ENCODE assay signal across 24 mouse cellular contexts in genomic region chr1:88254793-88255465, GRCm38 (mm10). TPM values are rescaled to one million over a fixed set of nuclear protein-coding genes. Genes with fewer than 3 reads are reported as not detected.
DNase-seq lines count a peak whose midpoint lies in the region; ATAC-seq and TF ChIP-seq lines count a peak whose summit lies in the region.
"Had no signal": no experiment of that assay in that cellular context is flagged by ENCODE, and none has a peak within 500 bp of the region (broad histone marks: within the 10 kb centered on the region; RNA-seq: fewer than 3 reads in every experiment).

No protein-coding gene starts in this region.

- 76% methylated on average over 12 of the region's 12 CpGs for whole genome bisulfite sequencing in heart, embryonic 14.5 days
- WGBS in heart, adult 2 months = 80% methylated on average over 12 of the region's 12 CpGs
- WGBS in midbrain, embryonic 13.5 days = 88% methylated on average over 12 of the region's 12 CpGs
- 88% methylated on average over 12 of the region's 12 CpGs for WGBS in midbrain, embryonic 16.5 days
- WGBS in embryonic facial prominence, embryonic 15.5 days = 83% methylated on average over 12 of the region's 12 CpGs

- no peaks in the 10 kb centered on the region for H3K27me3 ChIP-seq in heart, embryonic 14.5 days (ENCODE audit: control insufficient read depth, insufficient read depth, low read length)
- H3K27me3 ChIP-seq in heart, adult 2 months (ENCODE audit: control insufficient read depth, insufficient read depth, low read length) = no peaks in the 10 kb centered on the region
- no peaks in the 10 kb centered on the region for H3K27me3 ChIP-seq in midbrain, embryonic 13.5 days
- no peaks in the 10 kb centered on the region for H3K27me3 ChIP-seq in midbrain, embryonic 16.5 days (ENCODE audit: control insufficient read depth, insufficient read depth, low read depth, low read length)
- no peaks in the 10 kb centered on the region for H3K27me3 ChIP-seq in embryonic facial prominence, embryonic 15.5 days
- H3K27me3 ChIP-seq: intestine, embryonic 15.5 days; liver, embryonic 12.5 days; Patski had no signal

- no peak overlapping the region for H3K4me2 ChIP-seq in heart, embryonic 14.5 days (ENCODE audit: low read length)
- H3K4me2 ChIP-seq in midbrain, embryonic 13.5 days (replicated peaks) = no peak overlapping the region
- H3K4me2 ChIP-seq in midbrain, embryonic 16.5 days (ENCODE audit: low read length) = no peak overlapping the region
- H3K4me2 ChIP-seq in embryonic facial prominence, embryonic 15.5 days (replicated peaks) = no peak overlapping the region
- H3K4me2 ChIP-seq: intestine, embryonic 15.5 days; liver, embryonic 12.5 days had no signal

- TF ChIP-seq EP300 in heart, adult 2 months (IDR thresholded peaks at IDR 0.05; ENCODE audit: insufficient read depth, low read depth, low read length) = no peak

- no peak for TF ChIP-seq POLR2A in heart, adult 2 months (IDR thresholded peaks at IDR 0.05; ENCODE audit: insufficient read depth, low read depth, low read length)

- intact Hi-C loops in heart, adult 2 months (cut with DNase I) = no loop called here

- no peak overlapping the region for H3K27ac ChIP-seq in heart, embryonic 14.5 days (replicated peaks in 1 of 2; ENCODE audit: control insufficient read depth in 1 of 2, insufficient read depth in 1 of 2, low read depth in 2 of 2, low read length in 2 of 2)
- H3K27ac ChIP-seq in heart, adult 2 months = no peak overlapping the region
- H3K27ac ChIP-seq in midbrain, embryonic 13.5 days = no peak overlapping the region
- no peak overlapping the region for H3K27ac ChIP-seq in midbrain, embryonic 16.5 days (ENCODE audit: low read length)
- no peak overlapping the region for H3K27ac ChIP-seq in embryonic facial prominence, embryonic 15.5 days (replicated peaks)
- H3K27ac ChIP-seq: forebrain, embryonic 10.5 days; intestine, embryonic 15.5 days; liver, embryonic 12.5 days had no signal

- peak; percentile 89 to 93 for DNase-seq in cerebellum, postnatal 10 days
- no peak for DNase-seq in cerebellum, adult 18-20 months
- no peak for DNase-seq in heart, adult 2 months
- DNase-seq in adipocyte (ENCODE audit: low spot score) = no peak
- DNase-seq: adrenal gland, postnatal 25 days; thymus, adult 2 months had no signal

- no peak for TF ChIP-seq CTCF in heart, adult 2 months (IDR thresholded peaks at IDR 0.05)

- no peak overlapping the region for H3K9ac ChIP-seq in heart, embryonic 14.5 days (ENCODE audit: low read length)
- no peak overlapping the region for H3K9ac ChIP-seq in heart, adult 2 months (ENCODE audit: low read depth, low read length)
- no peak overlapping the region for H3K9ac ChIP-seq in midbrain, embryonic 13.5 days (replicated peaks)
- no peak overlapping the region for H3K9ac ChIP-seq in midbrain, embryonic 16.5 days (ENCODE audit: low read depth, low read length)
- H3K9ac ChIP-seq in embryonic facial prominence, embryonic 15.5 days = no peak overlapping the region
- H3K9ac ChIP-seq: intestine, embryonic 15.5 days; liver, embryonic 12.5 days had no signal

- ATAC-seq in heart, embryonic 14.5 days (ENCODE audit: insufficient number of reproducible peaks, insufficient read depth, low FRiP score, low read depth) = peak; percentile 1; the same call in 1 of the 2 replicates
- 0 out of 2 replicates have a peak, but pooled peaks have one; percentile 1 for ATAC-seq in midbrain, embryonic 13.5 days
- no peak for ATAC-seq in midbrain, embryonic 16.5 days
- peak; percentile 6 for ATAC-seq in embryonic facial prominence, embryonic 15.5 days (ENCODE audit: insufficient number of reproducible peaks, low FRiP score, low TSS enrichment, low read depth)
- ATAC-seq: activated CD4-positive, CD25-positive, alpha-beta regulatory T cell, adult 4 months; intestine, embryonic 15.5 days; liver, embryonic 12.5 days; lung, postnatal 0 days; Patski had no signal

- H3K4me1 ChIP-seq in heart, embryonic 14.5 days (ENCODE audit: control insufficient read depth in 2 of 2, insufficient read depth in 2 of 2, low read length in 2 of 2) = peaks cover 6 to 7% of the 10 kb centered on the region in 2 experiments
- H3K4me1 ChIP-seq in heart, adult 2 months (ENCODE audit: control insufficient read depth, insufficient read depth, low read length) = peaks cover 3% of the 10 kb centered on the region
- H3K4me1 ChIP-seq in midbrain, embryonic 13.5 days (replicated peaks) = no peaks in the 10 kb centered on the region
- no peaks in the 10 kb centered on the region for H3K4me1 ChIP-seq in midbrain, embryonic 16.5 days (ENCODE audit: control insufficient read depth, insufficient read depth, low read length)
- 0 out of 2 replicates have a peak, but pooled peaks cover 5% of the 10 kb centered on the region for H3K4me1 ChIP-seq in embryonic facial prominence, embryonic 15.5 days
- H3K4me1 ChIP-seq: forebrain, embryonic 10.5 days had no signal

- H3K36me3 ChIP-seq in heart, embryonic 14.5 days (ENCODE audit: control insufficient read depth, insufficient read depth, low read length) = no peaks in the 10 kb centered on the region
- no peaks in the 10 kb centered on the region for H3K36me3 ChIP-seq in heart, adult 2 months (ENCODE audit: control insufficient read depth, insufficient read depth, low read length)
- H3K36me3 ChIP-seq in midbrain, embryonic 13.5 days = peaks cover 9% of the 10 kb centered on the region
- peaks cover 3% of the 10 kb centered on the region for H3K36me3 ChIP-seq in midbrain, embryonic 16.5 days (ENCODE audit: control insufficient read depth, insufficient read depth, low read length)
- peaks cover 6% of the 10 kb centered on the region for H3K36me3 ChIP-seq in embryonic facial prominence, embryonic 15.5 days

- H3K79me2 ChIP-seq in heart, adult 2 months (replicated peaks; ENCODE audit: control insufficient read depth, insufficient read depth, low read length) = no peaks in the 10 kb centered on the region

- H3K4me3 ChIP-seq in heart, embryonic 14.5 days (ENCODE audit: control insufficient read depth in 1 of 2, insufficient read depth in 1 of 2, low read depth in 1 of 2, low read length in 2 of 2) = no peak overlapping the region
- H3K4me3 ChIP-seq in heart, adult 2 months = no peak overlapping the region
- no peak overlapping the region for H3K4me3 ChIP-seq in midbrain, embryonic 13.5 days (replicated peaks)
- no peak overlapping the region for H3K4me3 ChIP-seq in midbrain, embryonic 16.5 days (ENCODE audit: low read depth, low read length)
- H3K4me3 ChIP-seq in embryonic facial prominence, embryonic 15.5 days (replicated peaks) = no peak overlapping the region
- H3K4me3 ChIP-seq: forebrain, embryonic 10.5 days; intestine, embryonic 15.5 days; liver, embryonic 12.5 days had no signal

- H3K9me3 ChIP-seq in heart, embryonic 14.5 days (ENCODE audit: control insufficient read depth, low read length) = peaks cover 68% of the 10 kb centered on the region
- peaks cover 87% of the 10 kb centered on the region for H3K9me3 ChIP-seq in midbrain, embryonic 13.5 days
- H3K9me3 ChIP-seq in midbrain, embryonic 16.5 days (replicated peaks; ENCODE audit: control insufficient read depth, low read length, poor library complexity, severe bottlenecking) = peaks cover 62% of the 10 kb centered on the region
- peaks cover 31% of the 10 kb centered on the region for H3K9me3 ChIP-seq in embryonic facial prominence, embryonic 15.5 days (replicated peaks)

RNA-seq across cellular contexts. Expression of gene Hjurp, which starts 22.5 kb away (rescaled TPM):
- polyA plus RNA-seq in heart, embryonic 14.5 days (2014; fragmentation: Nextera tagmentation; extraction: Ambion mirVana) = 104 TPM in 2 replicates
- total RNA-seq in heart, adult 2 months (2021) = 10 to 100 TPM in 1 of 2 experiments, 1 to 10 TPM in 1; 8.7 to 11.5 TPM
- polyA plus RNA-seq in heart, adult 2 months (2012; rRNA removed) = 12.7 and 23.9 TPM in 2 replicates
- 107 and 110 TPM in 2 replicates for polyA plus RNA-seq in midbrain, embryonic 13.5 days (2015; fragmentation: Nextera tagmentation; extraction: Ambion mirVana)
- 77.3 and 87.0 TPM in 2 replicates for polyA plus RNA-seq in midbrain, embryonic 16.5 days (2015; fragmentation: Nextera tagmentation; extraction: Ambion mirVana)
- 153 and 161 TPM in 2 replicates for polyA plus RNA-seq in embryonic facial prominence, embryonic 15.5 days (2015; fragmentation: Nextera tagmentation; extraction: Ambion mirVana)

RNA-seq across cellular contexts. Expression of gene Trpm8, which starts 22.5 kb away (rescaled TPM):
- polyA plus RNA-seq in heart, embryonic 14.5 days (2014; fragmentation: Nextera tagmentation; extraction: Ambion mirVana) = 0.04 TPM in 1 of 2 replicates, not detected in the other
- total RNA-seq in heart, adult 2 months (2021) = not detected
- not detected in 2 replicates for polyA plus RNA-seq in heart, adult 2 months (2012; rRNA removed)
- 0.04 TPM in 1 of 2 replicates, not detected in the other for polyA plus RNA-seq in midbrain, embryonic 13.5 days (2015; fragmentation: Nextera tagmentation; extraction: Ambion mirVana)
- polyA plus RNA-seq in midbrain, embryonic 16.5 days (2015; fragmentation: Nextera tagmentation; extraction: Ambion mirVana) = 0.11 and 0.17 TPM in 2 replicates
- polyA plus RNA-seq in embryonic facial prominence, embryonic 15.5 days (2015; fragmentation: Nextera tagmentation; extraction: Ambion mirVana) = 0.05 TPM in 1 of 2 replicates, not detected in the other
- total RNA-seq: adrenal gland, postnatal 25 days; gastrocnemius, postnatal 36 days; megakaryocyte-erythroid progenitor cell, adult 5-6 weeks; neutrophil, adult 5-6 weeks had no signal
- polyA plus RNA-seq: activated CD4-positive, CD25-positive, alpha-beta regulatory T cell, adult 4 months; forebrain, embryonic 10.5 days; heart, embryonic 16.5 days; hindbrain, embryonic 11.5 days; intestine, embryonic 15.5 days; kidney, embryonic 14.5 days; liver, embryonic 12.5 days; lung, postnatal 0 days had no signal

RNA-seq across cellular contexts. Expression of gene Mroh2a, which starts 28.1 kb away (rescaled TPM):
- 0.62 and 0.77 TPM in 2 replicates for polyA plus RNA-seq in heart, embryonic 14.5 days (2014; fragmentation: Nextera tagmentation; extraction: Ambion mirVana)
- total RNA-seq in heart, adult 2 months (2021) = under 1 TPM in 1 of 2 experiments, not detected in 1; 0.13 TPM
- 0.06 TPM in 2 replicates for polyA plus RNA-seq in heart, adult 2 months (2012; rRNA removed)
- polyA plus RNA-seq in midbrain, embryonic 13.5 days (2015; fragmentation: Nextera tagmentation; extraction: Ambion mirVana) = 0.68 and 1.0 TPM in 2 replicates
- polyA plus RNA-seq in midbrain, embryonic 16.5 days (2015; fragmentation: Nextera tagmentation; extraction: Ambion mirVana) = 0.75 and 0.92 TPM in 2 replicates
- polyA plus RNA-seq in embryonic facial prominence, embryonic 15.5 days (2015; fragmentation: Nextera tagmentation; extraction: Ambion mirVana) = 0.98 and 1.4 TPM in 2 replicates
- total RNA-seq: gastrocnemius, postnatal 36 days had no signal
- polyA plus RNA-seq: cortical plate, adult 2 months had no signal

RNA-seq across cellular contexts. Expression of gene Ugt1a1, which starts 43.2 kb away (rescaled TPM):
- not detected in 2 replicates for polyA plus RNA-seq in heart, embryonic 14.5 days (2014; fragmentation: Nextera tagmentation; extraction: Ambion mirVana)
- total RNA-seq in heart, adult 2 months (2021) = not detected
- polyA plus RNA-seq in heart, adult 2 months (2012; rRNA removed) = 0.32 TPM in 1 of 2 replicates, not detected in the other
- polyA plus RNA-seq in midbrain, embryonic 13.5 days (2015; fragmentation: Nextera tagmentation; extraction: Ambion mirVana) = not detected in 2 replicates
- not detected in 2 replicates for polyA plus RNA-seq in midbrain, embryonic 16.5 days (2015; fragmentation: Nextera tagmentation; extraction: Ambion mirVana)
- polyA plus RNA-seq in embryonic facial prominence, embryonic 15.5 days (2015; fragmentation: Nextera tagmentation; extraction: Ambion mirVana) = 2.0 and 2.2 TPM in 2 replicates
- total RNA-seq: gastrocnemius, postnatal 36 days; layer of hippocampus, postnatal 25 days; megakaryocyte-erythroid progenitor cell, adult 5-6 weeks had no signal
- polyA plus RNA-seq: activated CD4-positive, CD25-positive, alpha-beta regulatory T cell, adult 4 months; hindbrain, embryonic 11.5 days; liver, embryonic 12.5 days had no signal

RNA-seq across cellular contexts. Expression of gene Dnajb3, which starts 49.3 kb away (rescaled TPM):
- polyA plus RNA-seq in heart, embryonic 14.5 days (2014; fragmentation: Nextera tagmentation; extraction: Ambion mirVana) = 3.9 and 4.1 TPM in 2 replicates
- under 1 TPM in 1 of 2 experiments, not detected in 1; 0.23 TPM for total RNA-seq in heart, adult 2 months (2021)
- 0.53 and 0.66 TPM in 2 replicates for polyA plus RNA-seq in heart, adult 2 months (2012; rRNA removed)
- polyA plus RNA-seq in midbrain, embryonic 13.5 days (2015; fragmentation: Nextera tagmentation; extraction: Ambion mirVana) = 13.9 and 16.2 TPM in 2 replicates
- 12.8 and 13.1 TPM in 2 replicates for polyA plus RNA-seq in midbrain, embryonic 16.5 days (2015; fragmentation: Nextera tagmentation; extraction: Ambion mirVana)
- polyA plus RNA-seq in embryonic facial prominence, embryonic 15.5 days (2015; fragmentation: Nextera tagmentation; extraction: Ambion mirVana) = 9.4 and 10.8 TPM in 2 replicates
- total RNA-seq: gastrocnemius, postnatal 36 days; neutrophil, adult 5-6 weeks had no signal
- polyA plus RNA-seq: Patski had no signal

Comparison
In these comparisons a context has a peak if more than half of its experiments do, and no peak if none do; other contexts are left out.
1. DNase-seq: peak in cerebellum, postnatal 10 days (2 of 2); none in cerebellum, adult 18-20 months (0 of 2), heart, adult 2 months (0 of 2) and adipocyte (single experiment).